Mouse (Mus musculus): ENCODE data around the gene Tbx19. TPM values are rescaled to one million over a fixed set of nuclear protein-coding genes. Genes with fewer than 3 reads are reported as not detected.

The Tbx19 gene
- polyA plus RNA-seq, 1 experiment from 2014 or later = not detected

DNA sequence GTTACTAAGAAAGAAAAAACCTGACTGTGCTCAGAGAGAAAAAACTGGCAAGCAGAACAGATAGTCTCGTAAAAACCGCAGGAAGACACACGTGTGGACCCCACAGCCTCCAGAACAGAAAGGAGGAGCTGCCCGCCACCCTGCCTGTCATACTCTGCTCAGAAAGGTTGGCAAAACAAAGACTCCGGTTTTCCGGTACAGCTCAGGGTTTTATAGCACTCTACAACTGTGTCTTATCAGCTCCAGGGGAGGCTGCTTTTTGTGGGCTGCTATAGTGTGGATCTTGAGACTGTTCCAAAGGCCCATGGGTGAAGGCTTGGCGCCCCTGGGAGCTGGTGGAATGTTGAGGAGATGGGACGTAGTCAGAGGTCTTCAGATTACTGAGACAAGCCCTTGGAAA lies 9.4 kb downstream of the Tbx19 start:
- no peak overlapping the region for H3K27ac ChIP-seq (ENCODE audit: low read depth, low read length)
- H3K4me3 ChIP-seq (ENCODE audit: low read depth, low read length) = no peak overlapping the region
- H3K4me1 ChIP-seq (replicated peaks; ENCODE audit: control insufficient read depth, insufficient read depth, low read length) = no peaks in the 10 kb centered on the region
- H3K9me3 ChIP-seq (ENCODE audit: control insufficient read depth) = no peaks in the 10 kb centered on the region
- WGBS = 40% methylated on average over 8 of the region's 8 CpGs
- H3K36me3 ChIP-seq (ENCODE audit: control insufficient read depth, insufficient read depth) = no peaks in the 10 kb centered on the region
- no peak overlapping the region for H3K9ac ChIP-seq (ENCODE audit: low read depth, low read length)
- TF ChIP-seq CTCF (IDR thresholded peaks at IDR 0.05; ENCODE audit: low read depth) = no peak
- H3K4me2 ChIP-seq (replicated peaks; ENCODE audit: low read depth) = no peak overlapping the region
- no peaks in the 10 kb centered on the region for H3K27me3 ChIP-seq (replicated peaks; ENCODE audit: control insufficient read depth, insufficient read depth, low read length)
- no peak for ATAC-seq

DNA sequence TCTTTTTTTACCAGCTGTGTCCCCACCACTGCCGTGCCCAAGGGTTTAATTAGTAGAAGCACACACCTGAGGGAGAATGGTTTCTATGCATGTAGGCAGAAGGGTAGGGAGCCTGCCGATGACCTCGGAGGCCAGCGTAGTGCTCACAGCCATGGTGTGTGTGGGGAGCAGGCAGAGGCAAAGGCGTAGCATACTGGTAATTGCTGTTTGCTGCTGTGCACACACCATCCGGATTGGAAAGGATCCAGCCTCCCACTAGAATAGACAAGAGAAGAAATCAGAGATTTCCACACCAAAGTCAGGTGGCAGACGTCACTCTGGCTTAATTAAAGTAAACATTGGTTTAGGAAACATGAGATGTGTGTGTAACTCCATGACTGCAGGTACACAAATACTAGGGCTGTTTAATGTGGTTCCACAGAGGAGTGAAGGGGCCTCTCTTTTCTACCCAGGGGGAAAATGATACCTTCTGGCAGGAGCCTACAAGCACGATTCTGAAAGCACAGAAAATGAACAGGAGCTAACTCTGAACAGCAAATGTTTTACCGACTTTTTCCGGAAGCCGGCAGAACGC lies 18.1 kb downstream of the Tbx19 start:
- ATAC-seq = no peak

DNA sequence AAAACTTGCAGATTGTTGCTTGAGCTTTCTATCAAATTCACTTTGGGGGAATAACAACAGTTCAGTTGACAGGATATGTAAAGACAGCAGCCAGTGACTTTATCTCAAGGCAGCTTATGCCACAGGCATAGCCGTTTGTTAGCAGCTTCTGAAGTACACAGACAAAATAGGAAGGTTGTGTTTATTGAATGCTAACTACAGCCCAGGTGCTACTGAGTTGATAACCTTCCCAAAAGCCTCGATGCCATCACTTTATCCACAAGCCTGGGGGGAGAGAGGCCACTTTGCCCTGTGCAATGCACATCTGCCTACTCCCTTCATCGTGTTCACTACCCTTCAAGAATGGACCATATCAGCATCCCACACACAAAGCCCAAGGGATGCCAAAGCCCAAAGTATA lies 20.3 kb downstream of the Tbx19 start:
- ATAC-seq = no peak
- H3K27ac ChIP-seq (ENCODE audit: low read depth, low read length) = no peak overlapping the region
- no peaks in the 10 kb centered on the region for H3K36me3 ChIP-seq (ENCODE audit: control insufficient read depth, insufficient read depth)
- H3K27me3 ChIP-seq (replicated peaks; ENCODE audit: control insufficient read depth, insufficient read depth, low read length) = no peaks in the 10 kb centered on the region
- 66% methylated on average over 3 of the region's 3 CpGs for WGBS
- no peak overlapping the region for H3K9ac ChIP-seq (ENCODE audit: low read depth, low read length)
- no peak for TF ChIP-seq CTCF (IDR thresholded peaks at IDR 0.05; ENCODE audit: low read depth)
- H3K9me3 ChIP-seq (ENCODE audit: control insufficient read depth) = no peaks in the 10 kb centered on the region
- no peak overlapping the region for H3K4me2 ChIP-seq (replicated peaks; ENCODE audit: low read depth)
- H3K4me1 ChIP-seq (replicated peaks; ENCODE audit: control insufficient read depth, insufficient read depth, low read length) = no peaks in the 10 kb centered on the region
- no peak overlapping the region for H3K4me3 ChIP-seq (ENCODE audit: low read depth, low read length)

More for the DNA sequence above, 18.1 kb downstream of the Tbx19 start:
- Histone ChIP-seq H3K27me3 (replicated peaks; ENCODE audit: control insufficient read depth, insufficient read depth, low read length) (no peaks in the 10 kb centered on the region), H3K27ac (ENCODE audit: low read depth, low read length) (no peak overlapping the region), H3K9ac (ENCODE audit: low read depth, low read length) (no peak overlapping the region), H3K9me3 (ENCODE audit: control insufficient read depth) (no peaks in the 10 kb centered on the region), H3K4me3 (ENCODE audit: low read depth, low read length) (no peak overlapping the region), H3K4me2 (replicated peaks; ENCODE audit: low read depth) (no peak overlapping the region), H3K4me1 (replicated peaks; ENCODE audit: control insufficient read depth, insufficient read depth, low read length) (no peaks in the 10 kb centered on the region), H3K36me3 (ENCODE audit: control insufficient read depth, insufficient read depth) (no peaks in the 10 kb centered on the region)
- WGBS = 72% methylated on average over 12 of the region's 12 CpGs
- no peak for TF ChIP-seq CTCF (IDR thresholded peaks at IDR 0.05; ENCODE audit: low read depth)

DNA sequence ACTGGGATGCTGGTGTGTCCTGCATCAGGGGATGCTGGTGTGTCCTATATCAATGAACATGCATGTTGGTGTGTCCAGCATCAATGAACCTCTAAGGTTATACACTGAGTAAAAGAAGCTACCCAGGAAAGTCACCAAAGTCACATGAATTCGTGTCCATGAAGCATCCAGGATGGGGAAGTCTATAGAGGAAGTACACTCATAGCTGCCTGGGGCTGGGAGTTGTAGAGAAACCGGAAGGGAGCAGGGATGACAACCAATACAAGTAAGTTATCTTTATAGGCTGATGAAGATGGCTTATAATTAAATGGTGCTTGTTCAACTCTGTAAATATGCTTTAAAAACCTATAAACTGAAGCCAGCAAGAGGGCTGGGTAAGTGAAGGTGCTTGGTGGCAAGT lies 26.7 kb downstream of the Tbx19 start:
- no peak for TF ChIP-seq CTCF (IDR thresholded peaks at IDR 0.05; ENCODE audit: low read depth)
- 64% methylated on average over 2 of the region's 2 CpGs for WGBS
- no peaks in the 10 kb centered on the region for H3K27me3 ChIP-seq (replicated peaks; ENCODE audit: control insufficient read depth, insufficient read depth, low read length)
- no peak overlapping the region for H3K9ac ChIP-seq (ENCODE audit: low read depth, low read length)
- no peaks in the 10 kb centered on the region for H3K4me1 ChIP-seq (replicated peaks; ENCODE audit: control insufficient read depth, insufficient read depth, low read length)
- H3K4me2 ChIP-seq (replicated peaks; ENCODE audit: low read depth) = no peak overlapping the region
- H3K27ac ChIP-seq (ENCODE audit: low read depth, low read length) = no peak overlapping the region
- no peaks in the 10 kb centered on the region for H3K36me3 ChIP-seq (ENCODE audit: control insufficient read depth, insufficient read depth)
- H3K9me3 ChIP-seq (ENCODE audit: control insufficient read depth) = no peaks in the 10 kb centered on the region
- no peak overlapping the region for H3K4me3 ChIP-seq (ENCODE audit: low read depth, low read length)
- ATAC-seq = no peak

DNA sequence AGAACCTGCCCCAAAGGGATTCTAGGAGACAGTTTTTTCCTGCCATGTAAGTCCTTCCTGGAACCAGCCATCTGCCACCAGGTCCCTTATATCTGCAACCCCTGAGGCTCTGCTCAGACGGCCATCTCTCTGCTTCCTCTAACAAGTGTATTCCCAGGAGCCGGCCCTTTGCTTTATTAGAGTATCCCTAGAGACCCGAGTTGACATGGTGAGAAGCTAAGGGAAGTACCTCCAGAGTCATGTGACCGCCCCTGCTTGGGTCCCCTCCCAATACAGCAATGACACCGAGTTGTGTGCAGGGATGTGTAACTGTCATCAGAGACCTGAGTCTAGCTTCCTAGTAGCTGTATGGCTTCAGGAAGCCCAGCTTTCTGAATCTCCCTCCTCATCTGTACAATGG lies 27.3 kb downstream of the Tbx19 start:
- Histone ChIP-seq H3K27me3 (replicated peaks; ENCODE audit: control insufficient read depth, insufficient read depth, low read length) (no peaks in the 10 kb centered on the region), H3K4me2 (replicated peaks; ENCODE audit: low read depth) (no peak overlapping the region), H3K4me1 (replicated peaks; ENCODE audit: control insufficient read depth, insufficient read depth, low read length) (no peaks in the 10 kb centered on the region), H3K27ac (ENCODE audit: low read depth, low read length) (no peak overlapping the region), H3K4me3 (ENCODE audit: low read depth, low read length) (no peak overlapping the region), H3K36me3 (ENCODE audit: control insufficient read depth, insufficient read depth) (no peaks in the 10 kb centered on the region), H3K9me3 (ENCODE audit: control insufficient read depth) (no peaks in the 10 kb centered on the region), H3K9ac (ENCODE audit: low read depth, low read length) (no peak overlapping the region)
- no peak for ATAC-seq
- 74% methylated on average over 5 of the region's 5 CpGs for WGBS
- no peak for TF ChIP-seq CTCF (IDR thresholded peaks at IDR 0.05; ENCODE audit: low read depth)

DNA sequence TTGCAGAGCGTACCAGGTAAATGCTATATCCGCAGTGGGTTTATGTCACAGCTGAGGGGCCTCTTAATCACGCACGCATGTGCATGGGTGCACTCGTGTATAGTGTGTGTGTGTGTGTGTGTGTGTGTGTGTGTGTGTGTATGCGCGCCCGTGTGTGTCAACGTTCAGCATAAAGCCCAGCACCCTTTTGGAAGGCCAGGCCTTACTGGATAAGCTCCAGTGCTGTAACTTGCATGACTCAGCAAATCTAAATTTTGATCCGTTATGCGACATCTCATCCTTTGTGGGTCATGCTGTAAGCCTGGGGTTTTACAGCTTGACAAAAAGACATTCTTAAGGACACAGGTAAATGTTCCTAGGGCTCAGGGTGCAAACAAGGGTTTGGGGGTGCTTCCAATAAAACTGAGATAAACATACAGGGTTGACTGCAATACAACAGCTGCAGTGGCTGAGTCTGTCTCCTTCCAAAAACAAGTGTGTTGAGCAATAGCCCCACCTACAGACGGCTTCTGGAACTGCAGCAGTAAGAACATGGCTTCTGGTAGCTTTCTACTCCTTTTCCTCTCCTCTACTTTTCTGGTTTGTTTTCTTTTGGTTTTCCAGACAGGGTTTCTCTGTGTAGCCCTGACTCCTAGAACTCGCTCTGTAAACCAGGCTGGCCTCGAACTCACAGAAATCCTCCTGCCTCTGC lies 28.2 kb downstream of the Tbx19 start:
- peak; percentile 88 for TF ChIP-seq CTCF (IDR thresholded peaks at IDR 0.05; ENCODE audit: low read depth)
- no peak for ATAC-seq
- no peak overlapping the region for H3K27ac ChIP-seq (ENCODE audit: low read depth, low read length)
- no peaks in the 10 kb centered on the region for H3K9me3 ChIP-seq (ENCODE audit: control insufficient read depth)
- WGBS = 76% methylated on average over 14 of the region's 14 CpGs
- no peak overlapping the region for H3K4me3 ChIP-seq (ENCODE audit: low read depth, low read length)
- no peak overlapping the region for H3K9ac ChIP-seq (ENCODE audit: low read depth, low read length)
- no peaks in the 10 kb centered on the region for H3K27me3 ChIP-seq (replicated peaks; ENCODE audit: control insufficient read depth, insufficient read depth, low read length)
- no peaks in the 10 kb centered on the region for H3K4me1 ChIP-seq (replicated peaks; ENCODE audit: control insufficient read depth, insufficient read depth, low read length)
- no peak overlapping the region for H3K4me2 ChIP-seq (replicated peaks; ENCODE audit: low read depth)
- no peaks in the 10 kb centered on the region for H3K36me3 ChIP-seq (ENCODE audit: control insufficient read depth, insufficient read depth)
